Mouse (Mus musculus) adrenal gland, postnatal 10 days (tissue): ENCODE measurements at regions not wholly inside any gene's neighbourhood (a gene's known extent, or its start where the extent isn't known, plus 50 kb on each side); places are given as distances from the start of the nearest gene placed in this dataset.

Source experiments
- DNase-seq: peaks from one replicate; pipeline ENCODE4 v3.0.0; 2021; ENCODE audit warnings: mixed read lengths

- DNase-seq, result no peak
Observed at GRCm38 (mm10) chr9:76734387-76734786, 167.5 kb upstream of the Fam83b start.

- DNase-seq, result no peak
Observed at GRCm38 (mm10) chr9:76733812-76734211, 166.9 kb upstream of the Fam83b start.

- DNase-seq, result no peak
Observed at GRCm38 (mm10) chr9:76722881-76723280, 156.0 kb upstream of the Fam83b start.

- no peak for DNase-seq
Observed at GRCm38 (mm10) chr9:76715852-76716251, 148.9 kb upstream of the Fam83b start.

GRCm38 (mm10) chr9:76706451-76706850 lies 139.5 kb upstream of the Fam83b start:
- DNase-seq, result no peak

- no peak for DNase-seq
Observed at GRCm38 (mm10) chr9:76705786-76706185, 138.9 kb upstream of the Fam83b start.

- DNase-seq, result no peak
Observed at GRCm38 (mm10) chr9:76695547-76695946, 128.6 kb upstream of the Fam83b start.

- no peak for DNase-seq
Observed at GRCm38 (mm10) chr9:76692976-76693375, 126.1 kb upstream of the Fam83b start.

- peak; percentile 72 for DNase-seq
Observed at GRCm38 (mm10) chr9:76660848-76661247, 93.9 kb upstream of the Fam83b start.

- no peak for DNase-seq
Observed at GRCm38 (mm10) chr9:76659798-76660197, 92.9 kb upstream of the Fam83b start.

GRCm38 (mm10) chr9:76653311-76653710 lies 86.4 kb upstream of the Fam83b start:
- no peak for DNase-seq

GRCm38 (mm10) chr9:76649484-76649883 lies 82.6 kb upstream of the Fam83b start:
- DNase-seq, result no peak

- no peak for DNase-seq
Observed at GRCm38 (mm10) chr9:76646383-76646782, 79.5 kb upstream of the Fam83b start.
